Mouse (Mus musculus) ES-E14 (cell line): ENCODE measurements around the gene Ezr.

ENCODE experiments used
- CHD2 ChIP-seq: IDR thresholded peaks from 2 replicates; pipeline ENCODE4 v1.6.1; 2014; ENCODE audit warnings: mild to moderate bottlenecking, low read depth, low read length, inconsistent platforms
- HCFC1 ChIP-seq: IDR thresholded peaks from 2 replicates; pipeline ENCODE4 v1.6.1; 2012; ENCODE audit warnings: low read length, inconsistent platforms, borderline replicate concordance; ENCODE audit not compliant: insufficient read depth
- MAFK ChIP-seq: IDR thresholded peaks from 2 replicates; pipeline ENCODE4 v1.6.1; 2014; ENCODE audit warnings: mild to moderate bottlenecking, low read depth, low read length, inconsistent platforms; ENCODE audit not compliant: insufficient read depth
- ZC3H11A ChIP-seq: IDR thresholded peaks from 2 replicates; pipeline ENCODE4 v1.6.1; 2012; ENCODE audit warnings: low read depth, mild to moderate bottlenecking, inconsistent platforms, low read length, borderline replicate concordance
- ZNF384 ChIP-seq: IDR thresholded peaks from 2 replicates; pipeline ENCODE4 v1.6.1; 2012; ENCODE audit warnings: low read depth, low read length, inconsistent platforms

- TF ChIP-seq MAFK = no peak
- no peak for TF ChIP-seq CHD2
- no peak for TF ChIP-seq ZC3H11A
- no peak for TF ChIP-seq ZNF384
- no peak for TF ChIP-seq HCFC1
Observed at GRCm38 (mm10) chr17:6751221-6751859, 31.2 kb downstream of the Ezr start.
